Mouse (Mus musculus) urinary bladder, postnatal 0 days (tissue): ENCODE results near the gene Isy1. TPM values are rescaled to one million over a fixed set of nuclear protein-coding genes. Genes with fewer than 3 reads are reported as not detected.

Source experiments
- polyA plus RNA-seq: library from polyadenylated mRNA; unstranded; fragments of >200 nt; fragmentation: Nextera tagmentation; extraction: Ambion mirVana; gene quantifications from 2 replicates; pipeline ENCODE4 v1.2.1, GENCODE M21; 2015

Isy1 gene
- polyA plus RNA-seq: 23.9 and 30.9 TPM in 2 replicates

GRCm38 (mm10) chr6:87838551-87839197 is at the start of gene Isy1:
Gene Isy1, minus strand, starts transcription at chr6:87838798.

GRCm38 (mm10) chr6:87887594-87888233 is 49.1 kb upstream of the Isy1 start, which contains the start of gene Copg1:
Gene Copg1, plus strand, starts transcription at chr6:87887814.

DNA sequence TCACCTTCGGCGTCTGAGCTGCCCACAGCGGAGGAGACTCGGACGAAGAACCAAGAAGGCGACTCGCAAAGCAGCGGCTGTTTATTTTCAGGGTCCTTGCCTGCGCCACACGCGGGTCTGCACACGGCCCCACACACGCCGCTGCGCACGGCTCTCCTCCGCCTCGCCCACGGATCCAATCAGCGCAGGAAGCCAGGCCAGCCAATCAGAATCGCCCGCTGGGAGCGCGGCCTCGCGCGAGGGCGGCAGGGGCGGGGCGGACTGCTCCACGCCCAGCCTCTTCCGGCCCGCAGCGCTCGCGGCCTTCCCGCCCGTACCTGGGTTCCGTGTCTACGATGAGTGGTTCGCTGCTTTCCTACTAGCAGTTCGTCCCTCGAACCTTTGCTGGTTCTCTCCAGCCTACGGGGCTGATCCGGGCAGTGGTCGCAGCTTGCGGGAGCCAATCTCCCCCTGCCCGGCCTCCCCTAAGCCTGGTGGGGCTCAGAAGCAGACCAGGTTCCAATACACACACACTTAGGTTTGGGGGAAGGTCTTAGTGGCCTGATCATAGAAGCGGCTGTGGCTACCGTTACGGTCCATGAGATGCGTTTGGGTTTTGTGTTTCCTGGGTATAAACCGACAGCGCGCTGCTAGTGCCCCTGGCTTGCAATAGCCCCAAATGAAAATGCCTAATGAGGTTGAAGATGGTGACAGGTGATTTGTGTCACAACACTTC is 12.5 kb upstream of the Isy1 start, which contains the start of gene Cnbp:
Gene Cnbp (minus strand): TSS at position 207 of the 715 bp plus-strand sequence.

GRCm38 (mm10) chr6:87835695-87836094 is 2.9 kb downstream of the Isy1 start, which contains the start of gene Gm45140:
Gene Gm45140, minus strand, starts transcription at chr6:87835795.

DNA sequence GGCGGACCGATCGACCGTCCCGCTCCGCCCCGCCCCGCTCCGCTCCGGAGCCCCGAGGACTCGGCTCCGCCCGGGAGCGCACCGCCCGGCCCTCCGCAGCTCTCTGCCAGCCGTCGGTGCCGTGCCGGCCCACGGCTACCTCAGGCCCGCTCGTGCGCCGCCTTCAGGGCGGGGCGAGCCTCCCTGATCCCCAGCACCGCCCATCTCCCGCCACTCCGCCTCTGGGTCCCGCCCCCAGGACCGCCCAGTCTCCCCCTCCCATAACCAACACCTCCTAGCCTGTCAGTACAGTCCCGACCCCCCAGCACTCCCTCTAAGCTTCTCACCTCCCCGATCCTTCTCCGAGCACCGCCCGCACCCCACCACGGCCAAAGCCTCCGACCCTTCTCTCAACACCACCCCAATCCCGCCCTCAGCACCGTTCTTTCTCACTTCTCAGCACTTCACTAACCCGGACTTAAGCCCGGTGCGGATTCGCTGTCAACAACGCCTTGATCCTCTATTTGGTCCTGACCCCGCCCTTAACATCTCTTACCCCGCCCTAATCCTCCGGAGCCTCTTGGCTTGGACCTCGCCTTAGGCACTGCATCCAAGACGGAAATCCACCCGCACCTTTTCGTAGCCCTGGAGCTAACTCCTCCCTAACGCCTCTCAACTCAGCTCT is 26.8 kb downstream of the Isy1 start, which contains the start of gene Rab43:
Gene Rab43 (minus strand): TSS at position 490 of the 664 bp plus-strand sequence.

GRCm38 (mm10) chr6:87777842-87778241 is 60.8 kb downstream of the Isy1 start, which contains the start of gene Gp9:
Gene Gp9, plus strand, starts transcription at chr6:87778072.

Other genes with a start within 250 kb of the Isy1 start
- gene Prokr1, start 248.1 kb downstream of the Isy1 start, polyA plus RNA-seq: 0.52 and 0.68 TPM in 2 replicates
- gene Aplf, start 166.6 kb downstream of the Isy1 start, polyA plus RNA-seq: 7.3 and 7.6 TPM in 2 replicates
- 1.3 and 1.5 TPM in 2 replicates for gene Efcc1, start 107.9 kb downstream of the Isy1 start, polyA plus RNA-seq
- 1.0 and 10.2 TPM in 2 replicates for gene Gp9, start 60.7 kb downstream of the Isy1 start, polyA plus RNA-seq
- gene Rab43, start 26.6 kb downstream of the Isy1 start, polyA plus RNA-seq: 7.0 and 9.5 TPM in 2 replicates
- gene Gm45140, start 3.0 kb downstream of the Isy1 start, polyA plus RNA-seq: 0.70 and 2.0 TPM in 2 replicates
- 542 and 672 TPM in 2 replicates for gene Cnbp, start 12.3 kb upstream of the Isy1 start, polyA plus RNA-seq
- gene Copg1, start 49.0 kb upstream of the Isy1 start, polyA plus RNA-seq: 91.0 and 92.0 TPM in 2 replicates
- gene Hmces, start 75.1 kb upstream of the Isy1 start, polyA plus RNA-seq: 23.0 and 24.9 TPM in 2 replicates
- 12.3 and 13.6 TPM in 2 replicates for gene H1fx, start 142.8 kb upstream of the Isy1 start, polyA plus RNA-seq
- 312 and 336 TPM in 2 replicates for gene Rab7, start 206.5 kb upstream of the Isy1 start, polyA plus RNA-seq
- 167 and 210 TPM in 2 replicates for gene Rpn1, start 245.7 kb upstream of the Isy1 start, polyA plus RNA-seq